Mouse (Mus musculus) liver, embryonic 15.5 days (tissue): ENCODE results near the gene Fam228a. TPM values are rescaled to one million over a fixed set of nuclear protein-coding genes. Genes with fewer than 3 reads are reported as not detected.
"Not testable (repeated sequence)": the region's sequence is repeated elsewhere in the genome, so short reads cannot be mapped to it uniquely, and the experiment has no call there.

Experiments used
- ATAC-seq: fragments of 200-750 bp; cut with Nextera tagmentation; 2 replicates; pipeline ENCODE4 v1.8.0; 2017; ENCODE audit warnings: moderate number of reproducible peaks, mild to moderate bottlenecking, moderate library complexity; ENCODE audit not compliant: insufficient read depth
- H3K27ac ChIP-seq: fragments of 300-500 bp; sonication (generic); replicated peaks from 2 replicates; pipeline ENCODE4 v1.5.1; 2015; ENCODE audit warnings: mild to moderate bottlenecking, inconsistent platforms
- H3K27me3 ChIP-seq: fragments of 300-500 bp; sonication (generic); 2 replicates; pipeline ENCODE4 v1.6.1; 2015; ENCODE audit warnings: mild to moderate bottlenecking, inconsistent platforms
- H3K36me3 ChIP-seq: fragments of 300-500 bp; sonication (generic); replicated peaks from 2 replicates; pipeline ENCODE4 v1.6.1; 2015; ENCODE audit warnings: moderate library complexity, mild to moderate bottlenecking, inconsistent platforms
- H3K4me1 ChIP-seq: fragments of 300-500 bp; sonication (generic); replicated peaks from 2 replicates; pipeline ENCODE4 v1.6.1; 2015; ENCODE audit warnings: inconsistent platforms
- H3K4me2 ChIP-seq: fragments of 300-500 bp; sonication (generic); 2 replicates; pipeline ENCODE4 v1.6.1; 2015; ENCODE audit warnings: moderate library complexity, mild to moderate bottlenecking, inconsistent platforms
- H3K4me3 ChIP-seq: fragments of 300-500 bp; sonication (generic); replicated peaks from 2 replicates; pipeline ENCODE4 v1.5.1; 2015; ENCODE audit warnings: mild to moderate bottlenecking, inconsistent platforms
- H3K9ac ChIP-seq: fragments of 300-500 bp; sonication (generic); 2 replicates; pipeline ENCODE4 v1.6.1; 2015; ENCODE audit warnings: moderate library complexity, mild to moderate bottlenecking, inconsistent platforms
- H3K9me3 ChIP-seq: fragments of 300-500 bp; sonication (generic); replicated peaks from 2 replicates; pipeline ENCODE4 v1.6.1; 2016; ENCODE audit warnings: inconsistent platforms
- WGBS: fragments of 180-500 bp; shearing (Covaris S2); methylation state at CpG from one replicate; pipeline ENCODE4 v1.1.7; 2015; ENCODE audit warnings: mixed read lengths; ENCODE audit not compliant: insufficient replicate concordance; 5-methylcytosine and 5-hydroxymethylcytosine counted together
- polyA plus RNA-seq: library from polyadenylated mRNA; unstranded; fragments of >200 nt; fragmentation: Nextera tagmentation; extraction: Ambion mirVana; gene quantifications from 2 replicates; pipeline ENCODE4 v1.2.1, GENCODE M21; 2015

Gene Fam228a
- polyA plus RNA-seq, 1 experiment from 2014 or later: 0.08 TPM

DNA sequence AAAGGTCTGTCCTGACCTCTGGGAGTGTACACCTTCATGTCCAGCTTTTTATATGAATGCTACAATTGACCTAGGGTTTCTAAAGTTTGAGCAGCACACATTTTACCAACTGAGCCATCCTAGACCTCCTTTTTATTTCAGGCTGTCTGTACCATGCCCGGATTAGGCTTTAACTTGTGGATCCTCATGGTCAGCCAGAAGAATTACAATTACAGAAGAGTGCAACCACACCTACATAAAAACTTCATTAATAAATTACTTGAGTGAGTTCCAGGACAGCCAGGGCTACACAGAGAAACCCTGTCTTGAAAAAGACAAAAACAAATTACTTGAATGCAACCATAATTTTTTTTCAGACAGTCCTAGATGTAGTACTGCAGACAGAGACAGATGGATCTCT is 18.8 kb upstream of the Fam228a start:
- 68% methylated on average over 1 of the region's 1 CpGs for WGBS
- H3K36me3 ChIP-seq: no peaks in the 10 kb centered on the region
- no peak overlapping the region for H3K27ac ChIP-seq
- no peaks in the 10 kb centered on the region for H3K9me3 ChIP-seq
- ATAC-seq: no peak
- no peaks in the 10 kb centered on the region for H3K4me1 ChIP-seq
- H3K27me3 ChIP-seq: no peaks in the 10 kb centered on the region
- no peak overlapping the region for H3K4me3 ChIP-seq
- no peak overlapping the region for H3K4me2 ChIP-seq
- no peak overlapping the region for H3K9ac ChIP-seq

DNA sequence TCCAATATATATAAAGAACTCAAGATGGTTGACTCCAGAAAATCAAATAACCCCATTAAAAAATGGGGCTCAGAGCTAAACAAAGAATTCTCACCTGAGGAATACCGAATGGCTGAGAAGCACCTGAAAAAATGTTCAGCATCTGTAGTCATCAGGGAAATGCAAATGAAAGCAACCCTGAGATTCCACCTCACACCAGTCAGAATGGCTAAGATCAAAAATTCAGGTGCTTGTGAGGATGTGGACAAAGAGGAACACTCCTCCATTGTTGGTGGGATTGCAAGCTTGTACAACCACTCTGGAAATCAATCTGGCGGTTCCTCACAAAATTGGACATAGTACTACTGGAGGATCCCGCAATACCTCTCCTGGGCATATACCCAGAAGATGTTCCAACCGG is 16.2 kb upstream of the Fam228a start:
- not testable (repeated sequence) for H3K9ac ChIP-seq
- WGBS: 72% methylated on average over 4 of the region's 4 CpGs

DNA sequence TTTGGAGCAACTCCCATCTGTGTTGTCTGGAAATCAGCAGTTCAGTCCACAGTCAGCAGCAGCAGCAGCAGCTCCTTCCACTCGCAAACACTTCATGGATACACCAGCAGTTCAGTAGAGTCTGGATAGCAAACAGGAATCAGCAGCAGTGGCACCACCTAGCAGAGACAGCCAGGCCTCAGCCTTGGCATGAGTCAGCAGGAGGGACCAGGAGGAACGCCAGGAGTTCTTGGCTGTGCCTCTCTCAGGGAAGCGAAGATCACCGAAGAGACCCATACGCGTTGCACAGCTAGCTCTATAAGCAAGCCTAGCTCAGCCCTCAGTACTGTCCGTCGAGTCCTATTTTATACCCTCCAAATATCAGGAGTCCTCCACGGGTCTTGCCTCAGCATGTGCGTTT is 6.3 kb upstream of the Fam228a start:
- Histone ChIP-seq H3K9me3 (no peaks in the 10 kb centered on the region), H3K36me3 (no peaks in the 10 kb centered on the region), H3K27me3 (no peaks in the 10 kb centered on the region), H3K4me1 (no peaks in the 10 kb centered on the region), H3K4me2 (no peak overlapping the region), H3K4me3 (no peak overlapping the region), H3K9ac (no peak overlapping the region), H3K27ac (no peak overlapping the region)
- no peak for ATAC-seq
- 81% methylated on average over 10 of the region's 10 CpGs for WGBS

More for the DNA sequence above, 16.2 kb upstream of the Fam228a start:
- not testable (repeated sequence) for ATAC-seq, H3K27me3 ChIP-seq, H3K4me1 ChIP-seq, H3K4me2 ChIP-seq, H3K27ac ChIP-seq, H3K9me3 ChIP-seq, H3K36me3 ChIP-seq, H3K4me3 ChIP-seq

DNA sequence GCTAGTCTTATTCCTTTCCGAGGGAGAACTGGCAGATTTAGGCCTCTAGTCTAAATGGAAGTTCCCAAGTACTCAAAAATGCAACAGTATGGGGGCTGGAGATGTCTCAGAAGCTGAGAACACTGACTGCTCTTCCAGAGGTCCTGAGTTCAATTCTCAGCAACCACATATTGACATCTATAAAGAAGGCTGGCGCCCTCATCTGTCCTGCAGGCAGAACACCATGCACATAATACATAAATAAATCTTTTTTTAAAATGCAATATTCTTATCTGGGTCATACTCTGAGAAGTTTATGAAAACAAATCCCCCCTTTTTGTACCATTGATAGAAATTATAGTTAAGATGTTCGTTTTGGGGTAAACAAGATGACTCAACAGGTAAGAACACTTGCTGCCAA is 4.0 kb upstream of the Fam228a start:
- Histone ChIP-seq H3K36me3 (no peaks in the 10 kb centered on the region), H3K4me1 (no peaks in the 10 kb centered on the region), H3K9me3 (no peaks in the 10 kb centered on the region), H3K27me3 (no peaks in the 10 kb centered on the region), H3K4me3 (no peak overlapping the region), H3K9ac (no peak overlapping the region), H3K27ac (no peak overlapping the region), H3K4me2 (no peak overlapping the region)
- no peak for ATAC-seq
- 58% methylated on average over 3 of the region's 3 CpGs for WGBS

DNA sequence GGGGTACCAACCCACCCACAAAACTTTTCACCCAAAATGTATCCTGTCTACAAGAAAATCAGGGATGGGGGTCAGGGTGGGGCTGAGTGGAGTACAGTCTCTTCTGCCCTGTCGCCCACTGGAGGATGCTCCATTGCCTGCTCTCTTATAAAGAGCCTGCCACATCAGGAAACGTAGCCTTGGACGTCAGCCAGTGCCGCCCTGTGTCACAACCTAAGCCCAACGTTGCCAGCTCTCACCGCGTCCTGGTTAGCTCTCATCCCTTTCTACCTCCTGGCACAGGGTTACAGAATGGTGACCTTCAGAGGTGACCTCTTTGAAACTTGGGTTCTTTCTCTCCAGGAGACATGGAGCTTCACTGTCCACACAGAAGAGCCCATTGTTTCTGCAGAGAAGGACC is 2.6 kb upstream of the Fam228a start:
- ATAC-seq: no peak
- Histone ChIP-seq H3K27me3 (no peaks in the 10 kb centered on the region), H3K4me3 (no peak overlapping the region), H3K36me3 (no peaks in the 10 kb centered on the region), H3K27ac (no peak overlapping the region), H3K4me1 (no peaks in the 10 kb centered on the region), H3K9me3 (no peaks in the 10 kb centered on the region), H3K4me2 (no peak overlapping the region), H3K9ac (no peak overlapping the region)
- WGBS: 65% methylated on average over 7 of the region's 7 CpGs

DNA sequence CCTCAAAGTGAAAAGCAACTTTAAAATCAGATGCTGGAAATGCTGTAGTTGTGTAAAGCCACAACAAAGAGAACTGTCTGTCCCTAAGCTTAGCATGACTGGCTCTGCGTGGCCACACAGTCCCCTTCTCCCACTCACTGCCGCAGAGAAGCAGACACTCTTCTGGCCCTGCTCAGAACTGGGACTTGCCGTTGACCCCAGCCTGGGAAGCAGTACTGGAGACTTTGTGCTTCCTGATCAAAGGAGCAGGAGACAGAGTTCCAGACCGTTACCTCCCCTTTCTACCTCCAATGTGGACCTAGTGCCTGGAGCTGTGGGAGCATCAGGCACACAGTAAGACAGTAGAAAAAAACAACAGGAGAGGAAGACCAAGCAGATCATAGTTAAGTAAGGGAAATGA is 5.9 kb downstream of the Fam228a start:
- Histone ChIP-seq H3K9ac (no peak overlapping the region), H3K36me3 (no peaks in the 10 kb centered on the region), H3K4me3 (no peak overlapping the region), H3K4me2 (no peak overlapping the region), H3K4me1 (no peaks in the 10 kb centered on the region), H3K27ac (no peak overlapping the region), H3K9me3 (no peaks in the 10 kb centered on the region), H3K27me3 (no peaks in the 10 kb centered on the region)
- WGBS: 62% methylated on average over 4 of the region's 4 CpGs
- ATAC-seq: no peak

DNA sequence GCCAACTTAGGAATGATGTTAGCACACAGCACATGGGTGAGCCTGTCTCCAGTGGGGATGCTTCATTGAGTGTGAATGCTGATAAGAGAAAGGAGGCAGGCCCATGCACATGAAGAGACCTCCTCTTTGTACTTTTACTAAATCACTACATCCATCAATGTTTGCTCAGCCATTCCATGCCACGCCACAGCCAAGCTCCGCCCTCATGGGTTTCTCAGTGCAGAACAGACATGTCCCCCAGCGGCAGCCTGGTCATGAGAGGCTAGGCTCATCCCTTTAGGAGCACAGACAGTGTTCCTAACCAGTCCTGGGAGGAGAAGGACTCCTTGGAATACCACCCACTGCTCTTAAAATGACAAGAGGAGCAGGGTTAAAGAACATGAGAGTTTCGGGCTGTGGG is 6.6 kb downstream of the Fam228a start:
- no peak overlapping the region for H3K27ac ChIP-seq
- H3K9me3 ChIP-seq: no peaks in the 10 kb centered on the region
- no peak for ATAC-seq
- 53% methylated on average over 4 of the region's 4 CpGs for WGBS
- H3K36me3 ChIP-seq: no peaks in the 10 kb centered on the region
- no peak overlapping the region for H3K9ac ChIP-seq
- no peak overlapping the region for H3K4me2 ChIP-seq
- no peak overlapping the region for H3K4me3 ChIP-seq
- no peaks in the 10 kb centered on the region for H3K4me1 ChIP-seq
- H3K27me3 ChIP-seq: no peaks in the 10 kb centered on the region

DNA sequence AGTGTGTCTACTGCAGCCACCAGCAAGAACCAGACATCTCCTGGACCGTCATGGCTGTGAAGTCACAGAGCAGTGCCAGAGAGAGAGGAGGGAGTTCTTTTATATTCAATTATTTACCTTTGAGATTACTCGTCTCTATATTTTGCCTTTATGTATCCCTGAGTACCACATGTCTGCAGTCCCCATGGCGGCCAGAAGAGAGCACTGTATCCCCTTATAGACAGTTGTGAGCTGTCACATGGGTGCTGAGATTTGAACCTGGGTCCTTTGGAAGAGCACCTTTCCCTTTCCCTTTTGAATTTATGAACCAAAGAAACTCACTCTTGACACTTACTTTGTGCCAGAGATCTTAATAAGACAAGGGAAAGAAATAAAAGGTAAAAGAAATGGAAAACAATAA is 9.1 kb downstream of the Fam228a start:
- no peaks in the 10 kb centered on the region for H3K36me3 ChIP-seq
- H3K27ac ChIP-seq: no peak overlapping the region
- H3K4me1 ChIP-seq: no peaks in the 10 kb centered on the region
- no peak for ATAC-seq
- WGBS: 81% methylated on average over 3 of the region's 3 CpGs
- no peak overlapping the region for H3K9ac ChIP-seq
- no peaks in the 10 kb centered on the region for H3K9me3 ChIP-seq
- H3K4me3 ChIP-seq: no peak overlapping the region
- H3K4me2 ChIP-seq: no peak overlapping the region
- H3K27me3 ChIP-seq: no peaks in the 10 kb centered on the region

DNA sequence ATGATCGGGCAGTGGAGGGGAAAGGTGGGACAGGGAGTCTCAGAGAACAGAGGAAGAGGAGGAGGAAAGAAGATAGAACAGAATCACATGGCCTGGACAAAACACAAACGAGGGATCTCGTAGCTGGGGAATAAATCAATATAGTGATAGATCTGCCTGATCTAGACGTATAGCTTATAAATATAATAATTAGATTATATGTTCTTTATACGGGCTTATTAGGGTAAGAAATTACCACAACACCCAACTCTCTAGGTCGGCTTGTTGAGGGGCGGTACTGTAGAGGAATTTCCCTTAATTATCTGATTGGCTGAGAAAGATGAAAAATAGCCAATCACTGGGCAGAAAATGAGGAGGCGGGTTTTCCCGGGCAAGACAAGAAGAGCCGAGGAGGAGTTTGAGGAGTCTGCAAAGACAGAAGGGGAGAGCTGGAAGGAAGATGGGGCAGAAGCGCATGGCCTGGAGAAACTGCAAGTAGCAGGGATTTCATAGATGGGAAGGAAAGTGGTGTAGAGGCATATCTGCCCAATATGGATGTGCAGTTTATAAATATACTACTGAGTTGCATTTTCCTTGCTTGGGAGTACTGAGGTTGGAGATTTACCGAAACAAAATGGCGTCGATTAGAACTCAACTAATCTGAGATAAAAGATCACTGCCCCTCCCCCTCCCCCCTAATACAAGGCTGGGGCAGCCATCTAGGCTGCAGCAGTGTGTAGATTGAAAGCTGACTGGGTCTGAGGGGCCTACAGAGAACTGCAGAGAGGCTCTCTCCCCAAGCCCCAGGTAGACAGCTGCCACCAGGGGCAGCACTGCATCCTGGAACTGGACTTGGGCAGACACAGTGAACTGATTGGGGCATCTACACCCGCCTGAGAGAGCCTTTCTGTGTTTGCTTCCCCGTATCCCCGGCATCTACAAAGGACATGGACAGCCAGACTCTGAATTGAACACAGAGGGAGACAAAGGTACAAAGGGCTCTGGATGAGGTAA is 18.2 kb downstream of the Fam228a start:
- H3K4me2 ChIP-seq: peak overlapping the region; percentile 57

DNA sequence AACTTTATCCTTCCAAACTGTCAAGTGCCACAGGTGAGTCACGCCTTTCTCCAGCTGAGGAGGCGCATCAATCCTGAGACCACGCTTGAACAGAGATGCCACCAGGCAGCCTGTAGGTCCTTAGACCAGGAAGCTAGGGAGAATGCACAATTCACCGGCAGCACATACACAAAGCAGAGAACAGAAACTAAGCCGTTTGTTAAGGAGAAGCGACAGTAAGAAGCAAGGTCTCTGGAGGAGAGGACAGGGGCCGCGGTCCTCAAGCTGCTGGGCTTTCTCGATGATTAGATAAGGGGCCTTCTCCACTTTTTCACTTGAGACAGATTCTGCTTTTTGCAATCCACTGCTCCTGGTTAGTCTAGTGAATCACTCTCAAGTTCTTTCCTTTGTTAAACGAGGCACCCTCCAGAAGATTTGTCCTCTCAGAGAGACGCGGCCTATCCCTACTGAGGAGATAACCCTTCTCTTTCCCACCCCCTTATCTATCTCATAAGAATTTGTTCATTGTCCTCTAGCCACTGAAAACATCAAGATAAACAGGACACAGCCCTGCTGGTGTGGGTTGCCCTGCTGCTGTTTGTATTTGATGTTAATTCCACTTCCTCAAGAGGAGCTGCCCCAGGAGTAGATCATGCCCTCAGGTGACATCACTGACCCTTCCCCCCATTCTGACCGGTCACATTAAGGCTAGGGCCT is 19.0 kb downstream of the Fam228a start:
- peak overlapping the region; percentile 57 for H3K4me2 ChIP-seq
- H3K4me1 ChIP-seq: peaks cover 61% of the 10 kb centered on the region
- H3K27ac ChIP-seq: peak overlapping the region; percentile 57
- 0 out of 2 replicates have a peak, but pooled peaks cover 3% of the 10 kb centered on the region for H3K36me3 ChIP-seq
- peak overlapping the region; percentile 34 for H3K4me3 ChIP-seq
- H3K27me3 ChIP-seq: no peaks in the 10 kb centered on the region
- H3K9ac ChIP-seq: 0 out of 2 replicates have a peak overlapping the region, but pooled peaks have one; percentile 2
- no peaks in the 10 kb centered on the region for H3K9me3 ChIP-seq
- peak; percentile 29; the same call in 1 of the 2 replicates for ATAC-seq
- WGBS: 32% methylated on average over 13 of the region's 13 CpGs

More for the DNA sequence above, 18.2 kb downstream of the Fam228a start:
- no peaks in the 10 kb centered on the region for H3K9me3 ChIP-seq
- peak overlapping the region; percentile 57 for H3K27ac ChIP-seq
- H3K9ac ChIP-seq: 0 out of 2 replicates have a peak overlapping the region, but pooled peaks have one; percentile 2
- H3K36me3 ChIP-seq: 0 out of 2 replicates have a peak, but pooled peaks cover 1% of the 10 kb centered on the region
- ATAC-seq: peak; percentile 64
- whole genome bisulfite sequencing: 48% methylated on average over 17 of the region's 17 CpGs
- peak overlapping the region; percentile 34 for H3K4me3 ChIP-seq
- peaks cover 54% of the 10 kb centered on the region for H3K4me1 ChIP-seq
- no peaks in the 10 kb centered on the region for H3K27me3 ChIP-seq

DNA sequence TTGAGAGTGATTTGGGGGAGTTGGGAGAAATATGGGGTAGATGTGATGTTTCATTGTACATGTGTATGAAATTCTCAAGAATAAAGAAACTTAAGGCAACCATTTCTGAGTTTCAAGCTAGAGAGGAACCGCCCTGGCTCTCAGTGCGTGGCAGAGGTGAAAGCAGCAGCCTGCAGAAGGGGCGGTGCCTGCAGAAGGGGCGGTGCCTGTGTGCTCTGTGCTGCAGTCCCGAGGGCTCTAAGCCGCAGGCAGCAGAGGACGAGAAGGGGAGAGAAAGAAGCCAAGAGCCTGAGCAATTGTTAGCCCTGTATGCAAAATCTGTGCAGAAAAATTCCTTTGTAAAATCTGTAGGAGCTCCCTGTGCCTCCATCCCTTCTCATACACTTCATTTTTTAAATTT is 20.8 kb downstream of the Fam228a start:
- peak; percentile 82 for ATAC-seq
- peak overlapping the region; percentile 56 for H3K27ac ChIP-seq
- no peak overlapping the region for H3K9ac ChIP-seq

More for the DNA sequence above, 20.8 kb downstream of the Fam228a start:
- Histone ChIP-seq H3K27me3 (no peaks in the 10 kb centered on the region), H3K9me3 (no peaks in the 10 kb centered on the region), H3K4me2 (peak overlapping the region; percentile 52), H3K36me3 (peaks cover 14% of the 10 kb centered on the region), H3K4me1 (peaks cover 61% of the 10 kb centered on the region), H3K4me3 (no peak overlapping the region)
- 2% methylated on average over 7 of the region's 7 CpGs for WGBS
